Mouse (Mus musculus): ENCODE measurements around the gene Mrpl38.
"Not testable (repeated sequence)": the region's sequence is repeated elsewhere in the genome, so short reads cannot be mapped to it uniquely, and the experiment has no call there.

- not testable (repeated sequence) for TF ChIP-seq POLR2A (IDR thresholded peaks at IDR 0.05; ENCODE audit: borderline replicate concordance, control insufficient read depth, low read depth, low read length); CTCF (IDR thresholded peaks at IDR 0.05; ENCODE audit: control insufficient read depth, insufficient read depth, low read length)
These were observed 45.7 kb downstream of the Mrpl38 start for GRCm38 (mm10) chr11:116092959-116093358.
